Mouse (Mus musculus): Measurements from ENCODE around the gene Sorcs1. TPM values are rescaled to one million over a fixed set of nuclear protein-coding genes. Genes with fewer than 3 reads are reported as not detected.

Sorcs1 gene
- total RNA-seq, 2 experiments from 2014 or later: 36.9 to 38.9 TPM

GRCm38 (mm10) chr19:50569669-50570195 lies 108.7 kb downstream of the Sorcs1 start:
- DNase-seq (ENCODE audit: low spot score in 2 of 2): no peak

- DNase-seq (ENCODE audit: low spot score in 2 of 2): no peak
Observed at GRCm38 (mm10) chr19:50566306-50566705, 112.1 kb downstream of the Sorcs1 start.

DNA sequence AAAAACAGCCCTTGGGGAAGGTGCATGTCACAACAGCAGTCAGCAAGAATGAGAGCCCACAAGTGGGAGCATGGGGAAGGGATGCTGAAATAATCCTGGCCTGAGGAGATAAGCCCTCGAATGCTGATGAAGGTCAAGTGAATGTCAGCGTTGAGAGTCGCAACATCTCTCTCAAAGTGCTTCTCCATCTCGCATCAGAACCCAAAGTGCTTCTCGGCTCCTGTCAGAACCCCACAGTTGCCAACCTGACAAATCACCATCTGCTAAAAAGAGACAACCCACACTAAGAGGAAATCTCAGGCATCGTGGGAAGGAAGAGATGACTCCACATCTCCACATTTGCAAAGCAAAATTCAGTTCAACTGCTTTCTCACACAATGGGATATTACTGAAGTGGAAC lies 119.7 kb downstream of the Sorcs1 start:
- peak; percentile 49 to 63 for DNase-seq (ENCODE audit: low spot score in 2 of 2)

- no peak for DNase-seq (ENCODE audit: low spot score in 2 of 2)
Observed at GRCm38 (mm10) chr19:50534031-50534430, 144.4 kb downstream of the Sorcs1 start.

DNA sequence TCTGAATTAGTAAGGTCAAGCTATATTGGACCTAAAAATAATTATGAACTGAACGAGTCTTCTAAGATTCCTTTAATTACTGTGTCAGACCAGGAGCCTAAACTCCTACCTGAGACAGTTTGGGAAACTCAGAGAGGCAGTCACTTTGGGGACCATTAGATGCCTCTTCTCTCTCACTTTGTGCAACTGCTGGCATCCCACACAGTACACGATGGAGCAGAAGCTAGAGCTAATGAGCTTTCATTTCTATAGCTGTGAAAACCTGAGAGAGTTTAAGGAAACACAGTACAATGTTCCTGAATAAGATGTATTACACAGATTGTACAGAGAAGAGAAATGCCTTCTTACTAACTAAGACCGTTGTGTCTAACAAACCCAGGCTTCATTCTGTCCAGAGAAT lies 150.6 kb downstream of the Sorcs1 start:
- DNase-seq (ENCODE audit: low spot score in 2 of 2): no peak

- DNase-seq (ENCODE audit: low spot score in 2 of 2): no peak
Observed at GRCm38 (mm10) chr19:50526094-50526493, 152.4 kb downstream of the Sorcs1 start.

- DNase-seq (ENCODE audit: low spot score in 2 of 2): no peak
Observed at GRCm38 (mm10) chr19:50521943-50522342, 156.5 kb downstream of the Sorcs1 start.

DNA sequence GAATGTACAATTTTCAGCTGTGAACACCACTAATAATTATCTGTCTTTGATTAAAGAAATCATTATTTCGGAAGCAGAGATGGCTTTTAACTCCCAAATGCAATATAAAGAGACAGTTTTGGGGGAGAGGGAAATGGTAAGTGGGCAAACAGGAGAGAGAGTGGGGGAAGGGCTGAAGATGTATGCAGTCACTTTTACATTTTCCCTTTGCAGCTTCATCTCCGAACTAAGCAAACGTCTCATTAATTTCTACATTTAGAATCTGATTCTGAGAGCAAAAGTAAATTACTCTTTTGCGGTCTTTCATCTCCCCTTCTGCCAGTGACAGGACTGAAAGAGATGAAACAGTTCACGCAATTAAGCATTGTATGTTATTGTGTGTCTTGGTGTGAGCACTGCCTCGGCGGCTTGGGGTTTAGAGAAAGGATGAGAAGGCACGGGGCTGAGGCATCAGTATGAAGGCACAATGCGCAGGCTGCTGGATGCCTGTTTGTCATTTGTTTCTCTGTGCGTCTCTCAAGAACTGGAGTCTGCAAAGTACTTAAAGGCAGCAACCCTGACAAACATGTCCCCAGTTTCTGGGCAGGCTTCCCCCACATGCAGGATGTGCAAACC lies 163.3 kb downstream of the Sorcs1 start:
- DNase-seq (ENCODE audit: low spot score in 2 of 2): no peak

GRCm38 (mm10) chr19:50514309-50514830 lies 164.1 kb downstream of the Sorcs1 start:
- DNase-seq (ENCODE audit: low spot score in 2 of 2): no peak

DNA sequence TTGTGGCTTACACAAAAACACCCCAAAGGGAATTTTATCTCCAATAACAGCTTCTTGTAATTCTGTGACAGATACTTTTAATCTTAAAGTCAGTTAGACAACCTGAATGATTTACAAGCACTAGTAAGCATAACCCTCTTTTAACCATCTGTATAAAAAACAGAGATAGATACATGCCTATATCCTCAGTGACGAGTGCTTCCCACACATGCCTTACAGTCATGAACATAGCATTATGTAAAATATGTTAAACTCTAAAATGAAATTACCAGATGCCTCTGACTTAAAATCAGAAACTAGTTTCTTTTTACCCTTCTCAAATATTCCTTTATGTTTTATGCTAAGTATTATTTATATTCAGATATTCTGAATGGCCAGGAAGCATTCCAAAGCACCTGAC lies 175.6 kb downstream of the Sorcs1 start:
- DNase-seq (ENCODE audit: low spot score in 2 of 2): no peak

GRCm38 (mm10) chr19:50491121-50491520 lies 187.3 kb downstream of the Sorcs1 start:
- no peak for DNase-seq (ENCODE audit: low spot score in 2 of 2)

- no peak for DNase-seq (ENCODE audit: low spot score in 2 of 2)
Observed at GRCm38 (mm10) chr19:50490721-50491120, 187.7 kb downstream of the Sorcs1 start.

- no peak for DNase-seq (ENCODE audit: low spot score in 2 of 2)
Observed at GRCm38 (mm10) chr19:50489786-50490185, 188.7 kb downstream of the Sorcs1 start.

GRCm38 (mm10) chr19:50488421-50488820 lies 190.0 kb downstream of the Sorcs1 start:
- DNase-seq (ENCODE audit: low spot score in 2 of 2): no peak

DNA sequence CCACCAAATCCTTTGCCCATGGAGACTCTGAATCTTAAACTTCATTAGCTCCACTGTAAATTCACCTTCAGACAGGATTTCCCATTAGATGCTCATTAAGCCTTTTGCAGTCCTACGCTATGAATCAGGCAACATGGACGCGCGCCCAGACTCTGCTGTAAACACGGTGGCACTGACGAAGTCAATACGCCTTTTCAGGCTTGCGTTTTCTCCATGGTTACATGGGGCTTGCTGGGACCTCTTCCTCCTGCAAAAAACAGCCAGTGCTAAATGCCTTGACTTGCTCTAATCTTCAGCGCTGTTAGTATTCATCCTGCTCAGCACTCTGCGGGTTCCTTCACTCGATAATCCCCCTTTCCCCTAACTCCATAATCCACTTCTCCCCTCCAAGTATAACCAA lies 190.7 kb downstream of the Sorcs1 start:
- DNase-seq (ENCODE audit: low spot score in 2 of 2): peak; percentile 70 to 74

DNA sequence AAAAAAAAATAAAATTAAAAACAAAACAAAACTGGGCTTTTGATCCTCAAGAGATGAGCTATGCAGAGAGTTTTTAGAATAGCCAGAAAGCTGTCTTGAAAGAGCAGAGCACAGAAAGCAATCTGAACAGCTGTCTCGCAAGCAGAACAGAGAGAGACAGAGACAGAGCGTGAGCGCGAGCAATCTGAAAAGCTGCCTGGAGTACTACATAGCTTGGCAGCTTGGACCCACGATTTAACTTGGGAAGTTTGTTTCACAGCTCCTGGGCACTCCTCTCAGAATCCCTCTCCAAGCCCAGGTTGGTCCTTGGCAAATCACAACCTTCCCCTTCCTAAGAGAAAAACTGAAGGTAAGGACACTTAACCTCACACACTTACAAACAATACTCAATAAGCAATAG lies 192.1 kb downstream of the Sorcs1 start:
- no peak for DNase-seq (ENCODE audit: low spot score in 2 of 2)

- DNase-seq (ENCODE audit: low spot score in 2 of 2): no peak
Observed at GRCm38 (mm10) chr19:50476774-50477173, 201.7 kb downstream of the Sorcs1 start.

- no peak for DNase-seq (ENCODE audit: low spot score in 2 of 2)
Observed at GRCm38 (mm10) chr19:50468592-50468991, 209.9 kb downstream of the Sorcs1 start.

GRCm38 (mm10) chr19:50464811-50465210 lies 213.6 kb downstream of the Sorcs1 start:
- DNase-seq (ENCODE audit: low spot score in 2 of 2): no peak

DNA sequence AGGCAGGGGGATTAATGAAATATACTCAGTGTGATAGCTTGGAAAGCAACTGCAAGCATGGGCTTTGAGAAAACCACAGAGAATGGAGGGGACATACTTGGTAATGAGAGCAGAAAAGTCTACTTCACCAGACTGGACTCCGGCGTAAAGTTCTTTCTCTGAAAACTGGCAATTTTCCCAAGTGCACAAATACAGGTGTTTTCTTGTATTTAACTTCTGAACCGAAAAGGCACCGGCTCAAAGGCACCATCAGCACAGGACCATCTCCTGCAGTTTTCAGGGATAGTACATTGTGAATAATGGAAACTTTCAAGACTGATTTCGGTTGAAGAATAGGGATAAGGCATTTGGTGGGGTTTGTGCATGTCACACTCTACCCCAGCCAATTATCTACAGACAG lies 219.9 kb downstream of the Sorcs1 start:
- no peak for DNase-seq (ENCODE audit: low spot score in 2 of 2)

GRCm38 (mm10) chr19:50457275-50457892 lies 221.1 kb downstream of the Sorcs1 start:
- no peak for DNase-seq (ENCODE audit: low spot score in 2 of 2)

GRCm38 (mm10) chr19:50441099-50441498 lies 237.3 kb downstream of the Sorcs1 start:
- DNase-seq (ENCODE audit: low spot score in 2 of 2): no peak
